Mouse (Mus musculus) cerebellum, adult 9-10 months (tissue): Measurements from ENCODE around the gene Prom2.

Experiments used
- DNase-seq: peaks from one replicate; pipeline ENCODE4 v3.0.0; 2022

Prom2 gene

DNA sequence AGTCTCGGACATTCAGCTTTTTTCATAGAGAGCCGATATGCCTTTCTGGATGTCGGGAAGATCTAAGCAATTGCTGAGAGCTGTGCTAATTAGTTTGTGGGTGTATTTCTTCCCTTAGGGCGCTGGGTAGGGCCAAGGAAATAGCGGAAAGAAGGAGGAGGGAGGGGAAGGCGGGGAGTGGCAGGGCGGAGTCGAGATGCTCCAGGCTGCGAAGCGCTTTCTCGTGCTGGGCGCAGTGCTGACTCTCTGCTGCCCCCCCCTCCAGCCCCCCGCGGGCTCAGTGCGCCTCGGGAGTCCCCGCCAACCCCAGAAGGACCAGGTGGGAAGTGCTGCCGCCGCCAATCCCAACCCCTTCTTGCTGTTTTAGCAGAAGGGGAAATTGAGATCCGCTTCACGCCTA, 58.3 kb downstream of the Prom2 start:
- no peak for DNase-seq

DNA sequence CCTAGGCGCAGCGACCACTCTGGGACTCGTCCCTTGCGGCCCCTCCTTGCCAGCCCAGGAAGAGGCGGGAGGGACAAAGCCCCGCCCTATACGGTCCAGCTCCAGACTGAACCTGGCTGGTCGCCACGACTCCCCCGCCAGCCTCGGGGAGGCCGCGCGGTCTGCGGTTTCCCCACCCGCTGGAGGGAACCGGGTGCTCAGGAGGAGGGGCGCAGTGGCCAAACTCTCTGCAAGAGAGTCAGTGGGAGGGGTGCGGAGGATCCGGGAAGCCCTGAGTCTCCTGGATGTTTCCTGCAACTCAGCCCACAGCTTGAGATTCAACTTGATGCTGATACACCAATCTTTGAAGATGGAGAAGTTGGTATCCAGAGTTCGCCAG, 58.7 kb downstream of the Prom2 start:
- no peak for DNase-seq

DNA sequence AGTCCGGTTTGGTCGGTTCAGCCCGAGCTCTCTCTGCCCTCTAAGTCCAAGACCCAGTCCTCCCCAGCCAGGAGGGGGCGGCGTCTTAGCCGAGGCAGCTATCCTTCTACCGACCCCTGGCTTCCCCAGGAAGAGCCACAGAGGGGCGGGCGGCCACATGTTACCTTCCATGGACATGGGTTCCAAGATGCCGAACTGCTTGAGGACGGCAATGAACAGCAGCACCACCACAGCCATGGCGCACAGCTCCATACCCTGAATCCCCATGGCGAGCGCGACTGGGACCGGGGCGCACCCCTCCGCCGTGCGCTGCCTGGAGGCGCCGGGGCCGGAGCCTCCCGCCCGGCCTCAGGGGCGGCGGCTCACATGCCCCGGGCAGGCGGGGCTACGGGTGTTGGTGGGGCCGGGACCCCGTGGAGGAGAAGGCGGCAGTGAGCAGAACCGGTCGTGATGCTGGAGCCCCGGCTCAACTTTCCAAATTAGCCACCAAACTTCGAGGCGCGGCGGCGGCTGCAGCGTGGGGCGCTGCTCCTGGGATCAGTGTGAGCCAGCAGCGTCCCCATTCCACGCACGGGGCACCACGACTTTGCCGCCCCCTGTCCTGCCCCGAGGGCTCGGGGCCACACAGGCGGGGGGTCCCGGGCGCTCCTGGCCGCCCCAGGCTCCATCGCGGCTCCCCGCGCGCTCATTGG, 59.3 kb downstream of the Prom2 start:
- no peak for DNase-seq

DNA sequence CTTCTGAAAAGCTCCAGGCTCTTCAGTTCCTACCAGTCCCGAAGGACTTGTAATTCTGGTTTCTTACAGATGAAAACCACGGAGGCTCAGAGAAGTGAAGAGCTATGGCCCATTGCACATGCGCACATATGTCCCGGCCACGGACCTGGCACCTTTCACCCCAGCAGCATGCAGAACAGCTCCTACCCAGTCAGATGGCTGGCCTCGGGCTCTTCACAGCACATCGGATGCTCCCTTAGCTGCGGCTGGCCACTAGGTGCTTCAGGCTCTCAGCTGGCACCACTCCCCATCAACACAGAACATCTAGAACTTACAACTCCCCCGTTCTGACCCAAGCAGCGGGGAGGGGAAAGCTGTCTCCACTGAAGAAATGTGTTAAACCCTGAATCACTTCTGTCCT, 61.5 kb downstream of the Prom2 start:
- no peak for DNase-seq

DNA sequence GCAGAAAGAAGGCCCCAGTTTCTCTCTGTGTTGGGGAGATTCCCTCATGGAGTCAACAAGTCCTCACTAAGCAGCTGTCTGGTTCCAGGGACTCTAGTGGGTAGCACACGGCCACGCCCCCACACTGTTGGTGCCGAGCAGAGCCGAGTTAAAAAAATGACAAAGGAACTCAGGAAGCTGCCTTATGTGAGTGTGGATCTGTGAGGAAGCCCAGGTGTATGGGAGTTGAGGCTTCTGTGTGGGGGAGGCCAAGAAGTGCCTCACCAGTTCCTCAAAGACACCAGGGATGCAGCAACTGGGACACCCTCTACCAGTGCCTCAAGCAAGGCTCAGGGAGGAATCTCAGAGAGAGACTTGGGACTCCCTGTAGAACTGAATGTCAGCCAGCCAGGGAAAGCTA, 62.1 kb downstream of the Prom2 start:
- no peak for DNase-seq
